Mouse (Mus musculus) heart, adult 11 months (tissue): ENCODE results near the gene Egfem1.

Source experiments
- DNase-seq: peaks from one replicate; pipeline ENCODE4 v3.0.0; 2022

The Egfem1 gene

DNA sequence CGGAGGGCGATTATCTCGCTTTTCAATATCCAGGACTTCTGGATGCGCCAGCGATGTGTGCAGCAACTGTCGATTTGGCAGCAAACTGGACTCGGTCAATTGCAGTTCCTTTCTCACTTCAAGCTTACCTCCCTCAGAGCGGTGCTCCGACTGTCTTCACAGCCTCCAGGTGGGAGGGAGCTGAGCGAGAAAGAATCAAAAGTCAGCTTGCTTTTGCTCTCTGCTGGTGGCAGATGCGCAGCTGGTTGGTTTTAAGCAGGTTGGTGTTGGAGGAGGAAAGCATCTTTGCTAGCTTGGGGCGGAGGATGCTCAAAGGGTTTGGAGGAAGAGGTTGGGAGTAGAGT, at the start of gene Egfem1:
Egfem1 (plus strand) TSS at position 72 of the 344 bp plus-strand sequence.
- DNase-seq: no peak

DNA sequence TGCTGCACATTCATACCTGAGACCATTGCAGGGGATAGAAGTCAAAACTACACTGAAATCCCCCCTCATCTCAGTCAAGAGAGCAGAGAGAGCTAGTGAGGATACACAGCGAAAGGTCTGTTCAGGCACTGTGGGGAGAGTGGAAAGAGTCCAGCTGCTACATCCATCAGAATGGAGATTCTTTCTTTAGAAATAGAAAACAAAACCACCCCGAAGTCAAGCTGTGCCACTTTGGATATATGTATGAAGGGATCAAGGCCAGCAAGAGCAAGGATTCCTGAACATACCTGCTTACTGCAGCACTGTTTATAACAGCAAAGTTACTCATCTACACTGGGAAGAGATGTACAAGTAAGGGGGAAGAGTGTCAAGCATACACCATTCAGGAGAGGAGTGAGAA, 48.7 kb upstream of the Egfem1 start:
- no peak for DNase-seq

DNA sequence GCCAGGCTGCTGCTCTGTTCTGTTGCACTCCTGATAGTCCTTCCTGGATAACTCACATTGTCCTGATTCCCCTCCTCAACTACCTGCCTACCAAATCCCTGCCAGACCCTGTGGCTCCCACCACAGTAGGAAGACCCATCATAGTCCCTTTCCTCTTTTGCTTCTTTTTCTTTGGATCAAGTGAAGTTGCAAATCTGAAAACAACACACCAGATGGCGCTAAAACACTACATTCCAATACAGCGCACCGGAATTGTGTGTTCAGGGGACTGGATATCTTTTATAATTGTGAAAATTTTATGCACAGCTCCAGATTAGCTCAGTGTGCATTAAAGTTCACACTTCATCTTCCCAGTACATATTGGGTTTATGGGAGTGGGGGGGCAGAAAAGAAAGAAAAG, 45.7 kb upstream of the Egfem1 start:
- DNase-seq: no peak

DNA sequence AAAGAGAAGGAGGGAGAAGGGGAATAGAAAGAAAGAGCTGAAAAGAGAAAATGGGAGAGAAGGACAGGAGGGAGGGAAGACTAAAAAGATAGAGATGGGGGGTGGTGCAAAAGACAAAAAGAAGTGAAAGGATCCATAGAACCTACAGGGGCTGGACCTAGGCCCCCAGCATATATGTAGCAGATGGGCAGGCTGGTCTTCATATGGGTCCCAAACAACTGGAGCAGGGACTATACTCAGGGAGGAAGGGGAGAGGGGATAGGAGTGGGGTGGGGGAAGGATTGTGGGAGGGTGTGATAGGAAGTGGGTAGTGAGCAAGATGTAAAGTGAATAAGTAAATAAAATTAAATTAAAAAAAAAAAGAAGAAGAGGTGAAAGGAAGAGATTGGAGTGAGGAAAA, 45.2 kb upstream of the Egfem1 start:
- no peak for DNase-seq

GRCm38 (mm10) chr3:29040064-29040463, 41.8 kb upstream of the Egfem1 start:
- DNase-seq: no peak

DNA sequence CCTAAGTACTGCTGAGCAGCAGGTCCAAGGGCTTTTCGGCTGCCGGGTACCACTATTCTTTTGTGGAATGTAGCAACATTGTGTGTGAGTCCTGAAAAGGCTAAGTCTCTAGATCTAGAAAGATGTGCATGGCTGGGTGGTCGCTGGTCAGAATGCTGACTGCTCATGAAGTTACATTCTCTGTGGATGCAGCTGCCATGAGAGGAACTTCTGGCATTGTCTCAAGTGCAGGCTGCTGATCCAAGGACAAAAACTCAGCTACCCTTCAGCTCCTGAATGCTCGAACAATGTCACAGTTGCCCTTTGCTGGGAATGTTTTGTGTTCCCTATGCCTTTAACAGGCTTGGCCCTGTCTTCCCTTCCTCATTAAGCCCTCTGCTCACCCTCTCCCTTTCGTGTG, 35.5 kb upstream of the Egfem1 start:
- DNase-seq: no peak

DNA sequence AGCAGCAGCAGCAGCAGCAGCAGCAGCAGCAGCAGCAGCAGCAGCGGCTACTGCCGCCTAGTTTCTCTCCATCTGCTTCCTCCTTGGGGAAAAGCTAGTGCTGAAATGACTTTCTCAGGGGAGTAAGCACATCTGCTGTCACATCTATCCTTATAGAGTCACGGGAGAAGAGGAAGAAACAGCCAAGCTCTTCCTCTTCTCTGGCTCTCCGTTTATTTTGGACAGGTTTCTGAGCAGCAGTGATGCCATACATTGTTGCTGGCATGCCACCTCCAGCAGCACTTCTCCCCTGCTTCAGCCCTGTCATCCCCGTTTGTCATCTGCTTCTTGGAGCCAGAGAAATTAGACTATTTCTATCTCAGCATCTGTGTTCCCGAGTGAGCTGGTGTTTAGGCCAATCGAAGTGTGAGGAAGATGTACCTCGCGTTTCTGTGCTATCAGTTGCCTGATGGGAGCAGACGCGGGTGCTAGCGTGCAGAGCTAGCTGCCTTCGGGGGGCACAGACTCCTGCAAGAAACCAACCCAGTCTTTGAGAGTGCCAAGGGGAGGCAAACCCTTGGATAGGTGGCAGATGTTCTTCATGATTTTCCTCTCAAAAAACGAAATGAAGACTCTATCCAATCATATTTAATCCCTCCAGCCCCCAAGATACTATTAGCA, 34.4 kb upstream of the Egfem1 start:
- no peak for DNase-seq

- no peak for DNase-seq
Observed at GRCm38 (mm10) chr3:29063156-29063555, 18.7 kb upstream of the Egfem1 start.

- DNase-seq: no peak
Observed at GRCm38 (mm10) chr3:29068428-29069098, 13.3 kb upstream of the Egfem1 start.

DNA sequence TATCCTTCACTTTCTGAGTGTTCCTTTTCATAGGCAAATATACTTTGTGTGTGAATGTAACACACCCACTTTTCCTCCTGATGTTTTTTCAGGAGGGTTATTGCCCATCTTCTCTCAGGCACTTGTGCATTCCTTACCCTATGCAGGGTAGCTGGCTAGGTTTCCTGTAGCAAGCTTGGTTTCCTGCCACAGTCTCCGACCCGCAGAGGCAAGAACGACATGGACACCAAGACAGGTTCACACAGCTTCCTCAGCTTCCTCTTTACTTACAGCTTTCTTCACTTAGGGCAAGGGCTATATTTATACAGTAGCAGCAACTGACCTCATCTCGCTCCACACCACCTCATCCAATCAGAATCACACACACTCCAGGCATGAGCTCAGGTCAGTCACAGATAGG, 10.5 kb upstream of the Egfem1 start:
- DNase-seq: no peak

DNA sequence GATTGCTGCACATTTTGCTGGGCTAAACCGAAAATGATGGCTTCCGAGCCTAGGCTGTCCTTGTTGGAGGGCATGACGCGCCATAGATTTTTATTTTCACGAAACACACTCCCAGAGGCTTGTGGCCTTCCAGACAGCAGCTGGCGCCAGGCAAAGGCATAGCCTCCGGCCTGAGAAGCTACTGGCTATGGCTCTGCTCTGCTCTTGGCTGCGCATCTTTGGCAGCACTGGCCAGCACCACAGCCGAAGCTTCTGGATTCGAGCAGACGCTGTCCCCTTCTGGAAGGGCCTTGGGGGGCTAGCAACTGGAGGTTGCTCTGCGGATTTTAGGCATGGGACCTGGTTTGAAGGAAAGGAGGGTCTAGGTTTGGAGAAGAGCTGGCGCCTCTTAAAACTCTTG, 306 bp upstream of the Egfem1 start:
- no peak for DNase-seq

DNA sequence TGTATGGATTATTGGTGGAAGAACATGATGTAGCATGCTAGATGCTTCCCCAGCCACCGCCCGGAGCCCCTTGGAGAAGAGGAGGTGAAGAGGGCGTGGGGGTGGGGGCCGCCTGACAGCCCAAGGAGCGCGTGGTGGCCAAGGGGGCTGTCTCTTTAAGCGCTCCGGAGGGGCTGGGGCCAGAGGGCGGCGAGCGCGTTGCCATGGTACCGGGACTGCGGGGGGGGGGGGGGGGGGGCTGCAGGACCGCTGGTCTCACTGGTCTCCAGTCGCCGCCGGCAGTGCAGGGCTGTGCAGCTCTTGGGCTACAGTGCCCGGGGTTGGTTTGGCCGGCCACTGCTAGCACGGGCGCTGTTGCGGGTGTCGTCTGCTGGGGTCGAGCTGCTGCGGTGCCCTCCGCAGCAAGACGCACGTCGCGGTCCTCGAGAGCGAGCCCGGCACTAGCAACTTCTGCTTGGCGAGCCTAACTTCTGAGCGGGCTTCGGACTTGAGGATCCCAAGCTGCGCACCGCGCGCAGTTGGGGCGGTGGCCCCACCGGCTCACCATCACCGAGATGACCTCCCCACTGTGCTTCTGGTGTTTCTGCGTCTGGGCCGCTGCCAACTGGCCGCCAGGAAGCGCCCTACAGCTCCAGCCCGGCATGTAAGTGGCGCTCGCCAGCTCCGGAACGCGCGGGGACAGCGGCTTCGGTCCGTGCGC, 623 bp downstream of the Egfem1 start:
- DNase-seq: no peak

GRCm38 (mm10) chr3:29082996-29083350, 1.1 kb downstream of the Egfem1 start:
- no peak for DNase-seq

- DNase-seq: no peak
Observed at GRCm38 (mm10) chr3:29098467-29098866, 16.6 kb downstream of the Egfem1 start.

DNA sequence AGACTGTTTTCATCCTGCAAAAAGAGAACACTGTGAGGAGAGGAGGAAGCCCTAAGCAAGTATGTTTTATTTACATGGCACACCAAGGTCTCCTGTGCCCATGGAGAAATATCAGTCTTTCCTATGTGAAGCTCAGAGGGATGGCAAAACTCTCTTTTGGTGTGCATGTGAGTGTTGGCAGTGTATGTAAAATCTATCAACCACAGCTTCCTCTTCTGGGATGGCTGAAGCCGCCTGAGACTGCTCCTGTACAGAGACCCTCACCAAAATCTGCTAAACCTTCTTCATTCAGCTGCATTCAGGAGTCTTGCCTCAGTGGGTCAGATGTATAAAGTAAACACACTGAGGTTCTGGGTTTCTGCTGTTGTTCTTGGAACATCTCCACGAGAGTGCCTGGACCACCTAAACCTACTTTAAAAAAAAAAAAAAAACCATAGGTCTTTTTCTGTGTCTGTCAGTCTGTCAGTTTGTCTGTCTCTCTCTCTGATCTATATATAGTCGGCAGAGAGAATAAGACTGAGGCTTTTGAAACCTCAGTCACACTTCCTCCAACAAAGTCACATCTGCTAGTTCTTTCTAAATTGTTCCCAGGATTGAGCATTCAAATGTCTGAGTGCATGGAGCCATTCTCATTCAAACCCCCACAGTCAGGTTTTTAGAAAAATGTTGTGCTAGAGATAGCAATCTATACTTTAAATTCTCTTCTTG, 24.3 kb downstream of the Egfem1 start:
- no peak for DNase-seq

- DNase-seq: no peak
Observed at GRCm38 (mm10) chr3:29107134-29107533, 25.3 kb downstream of the Egfem1 start.

DNA sequence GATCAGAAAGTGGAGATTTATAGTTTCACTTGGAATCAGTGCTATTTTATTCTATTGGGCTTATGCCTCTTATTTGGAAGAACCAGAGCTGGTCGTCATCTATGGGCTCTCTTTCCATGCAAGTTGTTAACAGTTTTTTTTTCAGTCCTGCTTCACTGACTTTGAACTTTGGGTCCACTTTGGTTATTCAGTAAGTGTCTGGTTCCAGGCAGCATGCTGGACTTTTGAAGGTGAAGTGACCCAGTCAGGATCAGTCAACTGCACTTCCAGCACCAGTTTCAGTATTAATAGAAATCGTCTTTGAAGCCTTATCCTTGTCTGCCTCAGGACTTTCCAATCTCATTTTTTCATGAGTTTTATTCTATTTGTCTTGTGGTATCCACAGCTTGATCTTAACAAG, 28.5 kb downstream of the Egfem1 start:
- no peak for DNase-seq

DNA sequence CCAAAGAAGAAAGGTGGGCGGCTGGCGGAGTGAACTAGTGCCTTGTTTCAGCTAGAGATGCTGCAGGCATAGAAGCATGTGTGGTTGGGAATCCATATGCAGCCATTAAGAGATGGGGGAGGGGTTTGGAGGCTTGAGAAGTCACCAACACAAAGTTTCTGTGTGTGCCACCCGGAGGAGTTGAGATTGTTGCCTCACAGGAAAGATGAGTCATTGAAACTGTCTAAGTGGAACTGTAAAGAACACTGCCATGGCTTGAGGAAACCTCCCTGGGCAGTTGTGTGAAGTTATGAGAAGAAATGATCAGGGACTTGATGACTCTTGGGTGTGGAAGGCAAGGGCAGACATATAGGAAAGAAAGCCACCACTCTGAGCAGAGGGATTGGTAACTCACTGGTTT, 32.7 kb downstream of the Egfem1 start:
- no peak for DNase-seq

DNA sequence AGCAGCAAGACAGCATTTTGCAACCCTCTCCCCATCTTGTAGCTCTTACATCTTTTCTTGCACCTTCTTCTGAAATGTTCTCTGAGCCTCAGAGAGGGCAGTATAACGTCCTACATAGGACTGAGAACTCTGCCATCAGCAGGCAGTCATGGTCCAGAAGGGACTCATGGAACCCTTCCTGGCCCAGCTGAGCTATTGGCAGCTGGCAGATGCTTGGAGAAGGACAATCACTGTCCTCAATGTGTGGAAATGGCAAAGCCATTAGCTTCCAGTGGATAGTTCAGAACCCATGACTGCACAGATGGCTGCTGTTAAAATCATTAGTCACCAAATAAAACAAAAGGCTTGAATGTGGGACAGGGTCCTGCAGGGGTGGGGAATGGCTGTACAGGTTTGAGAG, 35.6 kb downstream of the Egfem1 start:
- DNase-seq: peak; percentile 91

- DNase-seq: no peak
Observed at GRCm38 (mm10) chr3:29122556-29122955, 40.7 kb downstream of the Egfem1 start.

DNA sequence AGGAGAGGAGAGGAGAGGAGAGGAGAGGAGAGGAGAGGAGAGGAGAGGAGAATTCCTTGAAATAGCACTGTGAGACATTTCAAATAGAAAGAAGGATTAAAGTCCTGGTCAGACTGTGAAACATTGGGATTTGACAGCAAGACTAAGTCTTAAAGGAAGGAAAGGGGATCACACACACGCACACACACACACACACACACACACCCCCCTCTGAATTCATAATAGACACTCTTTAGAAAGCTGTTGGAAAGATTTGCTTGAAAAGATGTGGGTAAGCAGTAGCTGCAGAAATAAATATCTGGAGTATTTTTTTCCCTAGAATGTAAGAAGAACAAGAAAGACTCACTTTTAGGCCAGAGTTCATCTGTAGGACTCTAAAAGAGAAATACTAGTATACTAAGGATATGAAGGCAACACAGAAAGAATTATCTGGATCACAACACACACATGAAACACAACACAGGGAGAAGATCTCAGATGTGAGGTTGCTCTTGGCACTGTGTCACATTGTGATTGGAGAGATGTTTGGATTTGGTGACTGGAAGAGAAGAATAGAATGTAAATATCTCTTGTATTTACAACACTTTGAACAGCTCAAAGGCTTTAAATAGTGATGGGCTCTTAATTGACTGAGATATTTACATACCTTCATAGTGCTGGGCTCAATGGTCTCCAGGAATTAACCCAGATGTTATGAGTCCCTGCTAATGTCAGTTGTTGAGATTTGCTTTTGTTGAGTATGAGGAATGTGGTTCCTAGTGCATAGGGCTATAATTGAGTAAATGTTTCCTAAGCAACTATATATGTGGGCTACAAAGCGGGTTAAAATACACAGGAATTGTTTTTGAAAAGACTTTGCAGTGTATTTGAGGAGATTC, 50.5 kb downstream of the Egfem1 start:
- DNase-seq: no peak

DNA sequence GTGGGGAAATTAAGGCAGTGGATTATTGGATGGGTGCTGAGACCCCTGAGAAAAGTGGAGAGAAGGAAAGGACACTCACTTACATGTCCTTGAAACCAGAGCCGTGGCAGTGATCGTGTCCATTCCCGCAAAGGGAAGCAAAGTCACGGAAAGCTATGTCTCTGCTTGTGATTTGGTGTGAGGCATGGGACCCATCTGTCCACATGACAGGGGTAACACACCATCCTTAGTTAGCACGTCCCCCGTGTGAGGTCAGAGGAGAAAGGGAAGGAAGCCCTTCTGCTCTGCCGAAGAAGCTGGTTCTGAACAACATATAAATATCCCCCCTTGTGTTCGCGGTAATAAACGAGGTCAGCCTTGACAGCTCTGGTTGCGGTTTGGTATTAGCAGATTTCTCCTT, 52.7 kb downstream of the Egfem1 start:
- DNase-seq: no peak
